Mouse (Mus musculus) embryonic facial prominence, embryonic 13.5 days (tissue): ENCODE measurements around the gene Gm43552. TPM values are rescaled to one million over a fixed set of nuclear protein-coding genes. Genes with fewer than 3 reads are reported as not detected.

ENCODE experiments used
- ATAC-seq: fragments of 200-750 bp; cut with Nextera tagmentation; 2 replicates; pipeline ENCODE4 v1.8.0; 2017; ENCODE audit warnings: low read depth; ENCODE audit not compliant: insufficient number of reproducible peaks, insufficient read depth, low FRiP score, low TSS enrichment
- H3K27ac ChIP-seq: fragments of 300-500 bp; sonication (generic); 2 replicates; pipeline ENCODE4 v1.5.1; 2015; ENCODE audit warnings: moderate library complexity, mild to moderate bottlenecking, inconsistent platforms
- H3K27me3 ChIP-seq: fragments of 300-500 bp; sonication (generic); 2 replicates; pipeline ENCODE4 v1.6.1; 2015; ENCODE audit warnings: mild to moderate bottlenecking, inconsistent platforms
- H3K36me3 ChIP-seq: fragments of 300-500 bp; sonication (generic); 2 replicates; pipeline ENCODE4 v1.6.1; 2015; ENCODE audit warnings: mild to moderate bottlenecking, inconsistent platforms
- H3K4me1 ChIP-seq: fragments of 300-500 bp; sonication (generic); 2 replicates; pipeline ENCODE4 v1.6.1; 2015; ENCODE audit warnings: inconsistent platforms
- H3K4me2 ChIP-seq: fragments of 300-500 bp; sonication (generic); 2 replicates; pipeline ENCODE4 v1.6.1; 2015; ENCODE audit warnings: moderate library complexity, mild to moderate bottlenecking, inconsistent platforms
- H3K4me3 ChIP-seq: fragments of 300-500 bp; sonication (generic); 2 replicates; pipeline ENCODE4 v1.5.1; 2015; ENCODE audit warnings: mild to moderate bottlenecking, inconsistent platforms
- H3K9ac ChIP-seq: fragments of 300-500 bp; sonication (generic); 2 replicates; pipeline ENCODE4 v1.6.1; 2015; ENCODE audit warnings: mild to moderate bottlenecking, inconsistent platforms
- H3K9me3 ChIP-seq: fragments of 300-500 bp; sonication (generic); 2 replicates; pipeline ENCODE4 v1.6.1; 2016; ENCODE audit warnings: inconsistent platforms
- WGBS: fragments of 180-500 bp; shearing (Covaris S2); methylation state at CpG from one replicate; pipeline ENCODE4 v1.1.7; 2015; ENCODE audit warnings: mixed read lengths; 5-methylcytosine and 5-hydroxymethylcytosine counted together
- polyA plus RNA-seq: library from polyadenylated mRNA; unstranded; fragments of >200 nt; fragmentation: Nextera tagmentation; extraction: Ambion mirVana; gene quantifications from 2 replicates; pipeline ENCODE4 v1.2.1, GENCODE M21; 2015

Gm43552 gene
- polyA plus RNA-seq, 1 experiment from 2014 or later = not detected

DNA sequence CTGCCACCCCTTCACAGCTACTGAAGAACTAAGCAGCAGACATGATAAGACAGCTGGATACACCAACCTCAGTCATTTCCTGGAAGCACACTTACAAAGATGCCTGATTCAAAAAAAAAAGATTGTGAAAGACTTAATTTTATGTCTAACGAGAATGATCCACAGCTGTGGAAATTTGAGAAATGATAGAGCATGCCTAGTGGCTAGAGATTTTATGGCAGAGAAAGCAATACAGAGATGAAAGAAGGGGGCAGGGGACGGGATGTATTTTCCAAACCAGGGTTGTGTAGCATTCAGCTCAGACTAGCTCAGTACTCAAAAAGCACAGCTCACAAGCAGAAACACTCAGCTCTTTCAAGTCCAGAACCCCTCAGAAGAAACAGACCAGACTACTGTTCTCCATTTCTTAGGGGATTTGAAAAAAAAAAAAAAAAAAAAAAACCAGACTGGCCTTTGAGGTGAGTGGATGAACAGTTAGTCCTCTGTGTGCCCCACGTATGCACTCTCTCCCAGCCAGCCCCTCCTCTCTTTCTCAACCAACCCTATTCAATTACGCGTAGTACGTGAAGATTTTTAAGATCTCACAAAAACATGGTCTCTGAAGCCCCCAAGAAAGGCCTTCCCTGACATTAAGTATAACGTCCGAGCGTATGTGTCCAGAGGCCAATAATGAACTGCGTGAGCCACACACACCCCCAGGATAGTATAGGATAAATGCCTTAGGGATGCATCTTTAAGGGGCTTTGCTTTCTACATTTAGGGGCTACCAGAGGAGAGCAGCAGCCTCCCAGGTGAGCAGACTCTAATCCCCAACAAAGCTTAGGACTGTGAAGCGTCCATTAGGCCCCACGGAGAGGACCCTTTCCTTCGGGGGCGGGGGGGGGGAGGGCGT, 57.9 kb downstream of the Gm43552 start:
- no peaks in the 10 kb centered on the region for H3K36me3 ChIP-seq
- no peaks in the 10 kb centered on the region for H3K9me3 ChIP-seq
- peak overlapping the region; percentile 95 for H3K27ac ChIP-seq
- peak overlapping the region; percentile 75 for H3K4me3 ChIP-seq
- WGBS = 2% methylated on average over 15 of the region's 15 CpGs
- H3K4me1 ChIP-seq = peaks cover 14% of the 10 kb centered on the region
- H3K9ac ChIP-seq = peak overlapping the region; percentile 88
- H3K4me2 ChIP-seq = peak overlapping the region; percentile 75
- no peaks in the 10 kb centered on the region for H3K27me3 ChIP-seq
- ATAC-seq = no peak

DNA sequence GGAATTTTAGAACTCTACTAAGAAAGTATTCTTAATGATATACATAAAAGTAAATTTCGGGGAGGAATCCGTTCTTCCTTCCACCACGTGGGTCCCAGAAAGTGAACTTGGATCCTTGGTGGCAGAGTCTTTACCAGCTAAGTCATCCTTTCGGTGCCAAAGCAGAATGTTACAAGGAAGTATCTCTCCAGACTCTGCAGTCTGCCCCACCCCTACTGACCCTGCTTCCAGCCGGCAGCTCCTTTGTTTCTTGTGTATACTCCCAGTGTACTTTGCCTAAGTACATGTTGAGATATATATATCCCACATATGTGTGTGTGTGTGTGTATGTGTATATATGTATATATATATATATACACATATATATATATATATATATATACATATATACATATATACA, 63.2 kb downstream of the Gm43552 start:
- Histone ChIP-seq H3K4me1 (peaks cover 5% of the 10 kb centered on the region), H3K36me3 (peaks cover 27% of the 10 kb centered on the region), H3K9ac (no peak overlapping the region), H3K4me2 (no peak overlapping the region), H3K27me3 (no peaks in the 10 kb centered on the region), H3K9me3 (no peaks in the 10 kb centered on the region), H3K4me3 (no peak overlapping the region), H3K27ac (no peak overlapping the region)
- WGBS = 91% methylated on average over 5 of the region's 5 CpGs
- ATAC-seq = no peak

GRCm38 (mm10) chr5:65428321-65428720, 64.3 kb downstream of the Gm43552 start:
- H3K4me2 ChIP-seq = no peak overlapping the region
- WGBS = 42% methylated on average over 4 of the region's 4 CpGs
- peaks cover 37% of the 10 kb centered on the region for H3K36me3 ChIP-seq
- H3K4me1 ChIP-seq = no peaks in the 10 kb centered on the region
- no peaks in the 10 kb centered on the region for H3K27me3 ChIP-seq
- no peaks in the 10 kb centered on the region for H3K9me3 ChIP-seq
- no peak overlapping the region for H3K9ac ChIP-seq
- H3K27ac ChIP-seq = no peak overlapping the region
- no peak for ATAC-seq
- H3K4me3 ChIP-seq = no peak overlapping the region

GRCm38 (mm10) chr5:65425251-65425650, 67.4 kb downstream of the Gm43552 start:
- H3K4me2 ChIP-seq = no peak overlapping the region
- H3K9me3 ChIP-seq = no peaks in the 10 kb centered on the region
- H3K4me3 ChIP-seq = no peak overlapping the region
- ATAC-seq = no peak
- no peaks in the 10 kb centered on the region for H3K27me3 ChIP-seq
- no peak overlapping the region for H3K9ac ChIP-seq
- peaks cover 66% of the 10 kb centered on the region for H3K36me3 ChIP-seq
- 87% methylated on average over 5 of the region's 5 CpGs for WGBS
- H3K27ac ChIP-seq = no peak overlapping the region
- no peaks in the 10 kb centered on the region for H3K4me1 ChIP-seq

- H3K4me2 ChIP-seq = no peak overlapping the region
- WGBS = 90% methylated on average over 6 of the region's 6 CpGs
- peaks cover 70% of the 10 kb centered on the region for H3K36me3 ChIP-seq
- H3K4me3 ChIP-seq = no peak overlapping the region
- no peak for ATAC-seq
- H3K4me1 ChIP-seq = no peaks in the 10 kb centered on the region
- H3K27me3 ChIP-seq = no peaks in the 10 kb centered on the region
- H3K9ac ChIP-seq = no peak overlapping the region
- H3K9me3 ChIP-seq = no peaks in the 10 kb centered on the region
- H3K27ac ChIP-seq = no peak overlapping the region
These were observed 68.4 kb downstream of the Gm43552 start for GRCm38 (mm10) chr5:65424215-65424614.

DNA sequence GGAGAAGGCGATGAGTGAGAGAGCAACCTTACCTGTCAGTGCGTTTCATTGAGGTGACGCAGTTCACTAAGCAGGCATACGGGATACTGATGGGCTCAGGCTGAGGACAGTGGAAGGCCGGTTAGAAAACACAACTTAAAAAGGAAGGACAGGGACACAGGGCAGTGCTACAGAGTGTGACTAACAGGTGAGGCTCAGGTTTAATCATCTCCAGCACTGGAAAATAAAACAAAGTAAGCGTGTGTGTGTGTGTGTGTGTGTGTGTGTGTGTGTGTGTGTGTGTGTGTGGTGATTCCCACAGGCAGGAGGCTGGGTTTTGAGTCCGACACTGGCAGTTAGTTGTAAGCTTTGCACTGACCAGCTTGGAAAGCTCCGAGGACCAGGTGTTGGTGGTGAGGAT, 69.8 kb downstream of the Gm43552 start:
- WGBS = 94% methylated on average over 8 of the region's 8 CpGs
- Histone ChIP-seq H3K36me3 (peaks cover 83% of the 10 kb centered on the region), H3K4me3 (no peak overlapping the region), H3K9me3 (no peaks in the 10 kb centered on the region), H3K4me2 (no peak overlapping the region), H3K27ac (no peak overlapping the region), H3K4me1 (no peaks in the 10 kb centered on the region), H3K27me3 (no peaks in the 10 kb centered on the region), H3K9ac (no peak overlapping the region)
- no peak for ATAC-seq

GRCm38 (mm10) chr5:65420822-65421221, 71.8 kb downstream of the Gm43552 start:
- Histone ChIP-seq H3K4me1 (peaks cover 8% of the 10 kb centered on the region), H3K36me3 (peaks cover 81% of the 10 kb centered on the region), H3K27ac (no peak overlapping the region), H3K4me3 (no peak overlapping the region), H3K9ac (no peak overlapping the region), H3K4me2 (no peak overlapping the region), H3K9me3 (no peaks in the 10 kb centered on the region), H3K27me3 (no peaks in the 10 kb centered on the region)
- WGBS = 80% methylated on average over 6 of the region's 6 CpGs
- ATAC-seq = no peak

- Histone ChIP-seq H3K9ac (no peak overlapping the region), H3K4me3 (no peak overlapping the region), H3K4me2 (no peak overlapping the region), H3K36me3 (peaks cover 67% of the 10 kb centered on the region), H3K4me1 (peaks cover 10% of the 10 kb centered on the region), H3K9me3 (no peaks in the 10 kb centered on the region), H3K27me3 (no peaks in the 10 kb centered on the region), H3K27ac (no peak overlapping the region)
- WGBS = 75% methylated on average over 10 of the region's 10 CpGs
- ATAC-seq = no peak
These were observed 73.5 kb downstream of the Gm43552 start for GRCm38 (mm10) chr5:65419136-65419535.

DNA sequence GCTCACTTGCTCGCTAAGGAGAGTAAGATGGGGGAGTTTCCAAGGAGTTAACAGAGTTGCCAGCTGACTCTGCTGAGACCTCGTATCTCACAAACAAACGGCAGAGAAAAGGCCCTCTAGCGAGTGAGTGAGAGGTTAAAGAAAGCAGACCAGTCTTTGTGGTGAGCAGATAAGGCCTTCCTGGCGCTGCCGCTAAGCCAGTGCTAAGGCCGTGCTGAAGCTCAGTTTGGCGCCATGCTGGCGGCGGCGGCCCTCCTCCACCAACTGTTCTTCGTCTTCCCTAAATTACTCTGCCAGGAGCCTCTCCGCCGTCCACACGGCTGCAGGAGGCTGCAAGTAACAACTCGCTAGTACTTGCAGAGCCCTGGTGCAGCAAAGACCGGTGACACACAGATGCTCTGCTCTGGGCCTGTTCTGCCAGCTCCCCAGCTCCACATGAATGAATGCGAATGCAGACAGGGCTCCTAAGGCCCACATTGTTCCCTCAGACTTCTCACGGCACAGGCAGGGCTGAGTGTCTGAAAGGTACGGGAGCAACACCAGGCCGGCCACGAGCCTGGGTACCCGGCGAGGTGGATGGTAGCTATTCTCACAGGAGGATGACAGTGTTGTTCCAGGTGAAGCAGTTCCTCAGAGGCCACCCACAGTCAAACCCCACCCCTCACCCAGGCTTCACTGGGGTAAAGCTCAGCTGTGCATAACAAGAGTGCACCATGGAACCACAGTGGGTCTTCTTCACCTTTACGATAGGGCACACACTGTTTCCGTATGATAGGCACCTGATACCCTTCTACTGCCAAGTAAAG, 76.8 kb downstream of the Gm43552 start:
- Histone ChIP-seq H3K27me3 (no peaks in the 10 kb centered on the region), H3K9ac (peak overlapping the region; percentile 63), H3K27ac (peak overlapping the region; percentile 92), H3K9me3 (no peaks in the 10 kb centered on the region), H3K36me3 (peaks cover 55% of the 10 kb centered on the region), H3K4me2 (peak overlapping the region; percentile 40), H3K4me3 (no peak overlapping the region), H3K4me1 (peaks cover 10% of the 10 kb centered on the region)
- peak; percentile 83 for ATAC-seq
- 19% methylated on average over 26 of the region's 26 CpGs for WGBS

- 42% methylated on average over 12 of the region's 12 CpGs for WGBS
- Histone ChIP-seq H3K4me3 (no peak overlapping the region), H3K9ac (0 out of 2 replicates have a peak overlapping the region, but pooled peaks have one; percentile 1), H3K27me3 (no peaks in the 10 kb centered on the region), H3K36me3 (peaks cover 82% of the 10 kb centered on the region), H3K4me1 (no peaks in the 10 kb centered on the region), H3K4me2 (no peak overlapping the region), H3K27ac (no peak overlapping the region), H3K9me3 (no peaks in the 10 kb centered on the region)
- ATAC-seq = no peak
These were observed 84.6 kb downstream of the Gm43552 start for GRCm38 (mm10) chr5:65407989-65408388.

- Histone ChIP-seq H3K4me3 (no peak overlapping the region), H3K9ac (no peak overlapping the region), H3K9me3 (no peaks in the 10 kb centered on the region), H3K4me2 (no peak overlapping the region), H3K27me3 (no peaks in the 10 kb centered on the region), H3K27ac (no peak overlapping the region), H3K4me1 (no peaks in the 10 kb centered on the region), H3K36me3 (peaks cover 79% of the 10 kb centered on the region)
- no peak for ATAC-seq
- 29% methylated on average over 2 of the region's 2 CpGs for WGBS
These were observed 91.2 kb downstream of the Gm43552 start for GRCm38 (mm10) chr5:65401251-65401994.
